Mouse (Mus musculus): ENCODE data around the gene Yipf3. TPM values are rescaled to one million over a fixed set of nuclear protein-coding genes. Genes with fewer than 3 reads are reported as not detected.

Yipf3 gene
- 10 to 100 TPM; 64.6 TPM for total RNA-seq (2021)

GRCm38 (mm10) chr17:46247512-46248188, at the start of gene Yipf3, which contains the start of gene Polr1c:
Gene Yipf3, plus strand, starts transcription at chr17:46248080.
Gene Polr1c, minus strand, starts transcription at chr17:46248054.
- DNase-seq: peak; percentile 96

DNA sequence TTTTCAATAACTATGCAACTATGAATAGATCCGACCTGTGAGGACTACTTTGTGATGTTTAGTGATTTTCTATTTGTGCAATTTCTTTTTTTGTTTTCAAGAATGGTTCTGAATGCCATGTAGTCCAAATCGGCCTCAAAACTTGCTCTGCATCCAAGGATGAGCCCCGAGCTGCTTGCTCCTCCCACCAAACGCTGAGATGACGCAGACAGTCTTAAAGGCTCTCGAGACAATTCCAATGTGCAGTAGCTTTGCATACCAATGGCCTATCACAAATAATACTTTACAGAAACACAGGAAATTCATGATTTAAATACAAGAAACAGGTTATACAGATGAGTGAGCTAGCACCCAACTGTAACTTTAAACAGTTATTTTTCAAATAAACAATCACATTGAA, 46.7 kb upstream of the Yipf3 start:
- DNase-seq: peak; percentile 6

- DNase-seq: peak; percentile 95
Observed at GRCm38 (mm10) chr17:46202421-46203071, 45.3 kb upstream of the Yipf3 start, which contains the start of the genes Polh and Xpo5. Gene Polh, minus strand, starts transcription at chr17:46202645. Gene Xpo5, plus strand, starts transcription at chr17:46202782.

DNA sequence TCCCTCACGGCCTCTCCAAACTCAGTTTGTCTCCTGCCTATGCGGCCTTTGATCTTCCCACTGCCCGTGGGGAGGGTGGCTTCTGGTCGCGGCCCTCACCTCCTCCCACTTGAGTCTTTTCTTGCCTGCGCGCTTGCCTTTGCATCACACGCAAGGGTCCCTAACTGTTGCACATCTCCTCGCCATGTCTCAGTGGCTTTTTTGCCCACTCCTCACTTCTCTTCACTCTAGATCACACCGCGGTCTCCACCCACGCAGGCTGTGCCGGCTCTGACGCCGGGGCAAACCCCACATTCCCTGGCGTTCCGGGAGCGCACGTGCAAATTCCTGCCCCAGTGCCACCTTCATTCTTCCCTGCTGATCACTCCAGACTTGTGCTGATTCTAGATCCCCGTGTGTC, 44.8 kb upstream of the Yipf3 start:
- DNase-seq: peak; percentile 60

- no peak for DNase-seq
Observed at GRCm38 (mm10) chr17:46206676-46207075, 41.2 kb upstream of the Yipf3 start.

DNA sequence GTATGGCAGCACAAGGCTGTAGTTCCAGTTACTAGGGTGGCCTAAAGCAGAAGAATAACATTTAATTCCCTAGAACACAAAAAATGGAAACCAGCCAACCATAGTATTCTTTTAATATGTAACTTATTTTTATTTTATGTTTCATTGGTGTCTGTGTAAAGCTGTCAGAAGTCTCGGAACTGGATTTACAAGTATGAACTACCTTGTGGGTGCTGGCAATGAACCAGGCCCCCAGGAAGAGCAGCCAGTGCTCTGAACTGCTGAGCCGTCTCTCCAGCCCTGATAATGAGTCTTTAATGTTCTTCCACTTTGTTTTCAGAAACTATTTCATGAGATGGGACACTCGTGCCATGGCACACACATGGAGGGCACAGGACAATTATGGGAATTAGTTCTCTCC, 37.3 kb upstream of the Yipf3 start:
- DNase-seq: no peak

DNA sequence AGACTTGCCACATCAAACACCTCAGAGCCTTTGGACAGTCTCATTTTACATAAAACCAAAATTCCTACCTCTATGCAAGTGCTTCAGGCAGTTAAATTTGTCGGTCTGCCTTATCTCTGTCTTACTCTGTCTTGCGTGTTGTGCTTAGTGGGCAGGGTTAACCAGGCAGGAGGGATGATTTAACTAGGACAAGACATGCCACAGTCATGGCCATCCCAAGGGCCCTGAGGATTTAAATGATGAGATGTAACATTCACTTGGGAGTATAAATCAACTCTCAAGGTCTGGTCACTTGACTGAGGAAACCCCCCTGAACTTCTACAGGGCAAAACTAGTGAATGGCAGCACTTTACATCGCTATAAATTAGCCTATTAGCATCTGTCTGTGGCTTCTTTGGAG, 26.3 kb upstream of the Yipf3 start:
- no peak for DNase-seq

DNA sequence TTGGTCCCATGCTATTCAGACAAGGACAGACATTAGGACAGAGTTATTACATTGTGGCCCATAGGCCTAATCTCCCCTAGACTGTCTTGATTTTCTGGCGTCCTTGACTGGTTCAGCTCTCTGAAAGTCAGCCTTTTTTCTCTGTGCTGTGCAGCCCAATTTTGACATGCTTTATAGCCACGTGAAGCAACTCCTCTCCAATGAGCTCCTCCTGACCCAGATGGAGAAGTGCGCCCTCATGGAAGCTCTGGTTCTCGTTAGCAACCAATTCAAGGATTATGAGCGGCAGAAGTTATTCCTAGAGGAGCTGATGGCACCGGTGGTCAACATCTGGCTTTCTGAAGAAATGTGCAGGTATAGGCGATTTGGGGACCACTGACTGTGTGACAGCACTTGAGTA, 20.3 kb upstream of the Yipf3 start:
- DNase-seq: no peak

- DNase-seq: no peak
Observed at GRCm38 (mm10) chr17:46236067-46236466, 11.8 kb upstream of the Yipf3 start.

GRCm38 (mm10) chr17:46237079-46237478, 10.8 kb upstream of the Yipf3 start:
- DNase-seq: no peak

DNA sequence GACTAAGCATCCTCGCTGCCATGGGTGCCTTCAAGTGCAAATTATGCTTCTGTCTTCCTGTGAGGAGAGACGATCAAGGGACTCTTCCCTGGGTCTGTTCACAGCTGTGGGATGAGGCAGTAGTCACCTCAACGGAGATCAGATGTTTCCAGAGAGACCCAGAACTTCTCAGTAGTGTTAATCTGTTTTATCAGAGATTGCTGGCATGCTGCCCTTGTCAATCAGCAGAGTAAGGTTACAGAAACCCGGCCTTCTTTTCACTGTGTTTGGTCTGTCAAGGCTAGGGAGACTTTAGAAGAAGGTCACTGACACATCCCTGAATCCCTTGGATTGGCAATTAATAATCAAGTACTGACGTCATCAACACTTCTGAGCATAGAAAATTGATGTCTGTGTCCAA, 10.4 kb upstream of the Yipf3 start:
- DNase-seq: no peak

GRCm38 (mm10) chr17:46239516-46240114, 8.3 kb upstream of the Yipf3 start:
- no peak for DNase-seq

DNA sequence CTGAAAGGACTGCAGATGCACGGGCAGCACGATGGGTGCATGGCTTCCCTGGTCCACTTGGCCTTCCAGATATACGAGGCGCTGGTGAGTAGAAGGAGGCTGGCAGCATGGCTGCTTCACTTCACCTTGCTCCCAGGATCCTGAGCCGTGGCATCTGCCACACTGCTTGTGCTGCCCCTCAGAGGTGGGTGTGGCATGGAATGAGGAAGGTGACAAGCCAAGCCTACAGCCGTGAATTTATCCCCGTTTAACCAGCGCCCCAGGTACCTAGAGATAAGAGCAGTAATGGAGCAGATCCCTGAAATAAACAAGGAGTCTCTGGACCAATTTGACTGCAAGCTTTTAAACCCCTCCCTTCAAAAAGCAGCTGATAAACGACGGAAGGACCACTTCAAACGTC, 6.4 kb upstream of the Yipf3 start:
- no peak for DNase-seq

GRCm38 (mm10) chr17:46242274-46242673, 5.6 kb upstream of the Yipf3 start:
- DNase-seq: no peak

- no peak for DNase-seq
Observed at GRCm38 (mm10) chr17:46242993-46243392, 4.9 kb upstream of the Yipf3 start.

DNA sequence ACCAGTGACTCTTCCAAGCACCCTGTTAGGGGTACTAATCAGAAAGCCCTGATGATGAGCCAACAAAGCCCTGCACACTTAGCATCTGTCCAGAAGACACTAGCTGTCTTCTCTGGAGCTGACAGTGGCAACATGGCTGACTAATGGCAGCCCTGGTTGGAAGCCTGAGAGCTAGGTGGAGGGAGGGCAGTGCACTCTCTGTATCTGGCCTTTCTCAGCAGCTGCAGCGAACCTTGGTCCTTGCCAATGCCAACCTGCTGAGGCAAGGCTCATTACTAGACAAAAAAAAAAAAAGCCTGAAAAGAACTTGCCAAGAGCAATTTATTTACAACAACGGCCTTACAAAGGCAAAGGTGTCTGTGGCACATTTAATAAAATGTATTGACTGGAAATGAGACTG, 4.3 kb upstream of the Yipf3 start:
- no peak for DNase-seq

DNA sequence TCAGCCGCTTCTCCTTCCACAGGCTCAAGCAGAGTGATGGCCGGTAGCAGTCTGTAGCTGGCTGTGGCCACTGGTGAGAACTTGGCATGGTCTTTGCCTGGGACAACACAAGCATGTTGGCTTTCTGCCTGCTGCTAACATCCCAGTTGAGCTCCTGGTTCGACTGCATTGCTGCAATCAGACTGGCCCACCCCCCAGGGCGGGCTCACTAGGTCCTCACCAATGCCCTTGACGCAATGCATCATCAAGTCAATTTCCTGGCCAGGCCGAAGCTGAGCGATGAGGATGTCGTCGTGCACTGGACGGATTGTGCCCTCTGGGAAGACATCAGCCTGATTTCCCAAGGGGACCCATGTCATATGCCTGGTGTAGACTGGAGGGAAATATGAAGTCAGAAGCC, 3.3 kb upstream of the Yipf3 start:
- DNase-seq: no peak

- DNase-seq: no peak
Observed at GRCm38 (mm10) chr17:46248189-46248522, 276 bp downstream of the Yipf3 start.

GRCm38 (mm10) chr17:46251174-46251573, 3.3 kb downstream of the Yipf3 start:
- DNase-seq: no peak

DNA sequence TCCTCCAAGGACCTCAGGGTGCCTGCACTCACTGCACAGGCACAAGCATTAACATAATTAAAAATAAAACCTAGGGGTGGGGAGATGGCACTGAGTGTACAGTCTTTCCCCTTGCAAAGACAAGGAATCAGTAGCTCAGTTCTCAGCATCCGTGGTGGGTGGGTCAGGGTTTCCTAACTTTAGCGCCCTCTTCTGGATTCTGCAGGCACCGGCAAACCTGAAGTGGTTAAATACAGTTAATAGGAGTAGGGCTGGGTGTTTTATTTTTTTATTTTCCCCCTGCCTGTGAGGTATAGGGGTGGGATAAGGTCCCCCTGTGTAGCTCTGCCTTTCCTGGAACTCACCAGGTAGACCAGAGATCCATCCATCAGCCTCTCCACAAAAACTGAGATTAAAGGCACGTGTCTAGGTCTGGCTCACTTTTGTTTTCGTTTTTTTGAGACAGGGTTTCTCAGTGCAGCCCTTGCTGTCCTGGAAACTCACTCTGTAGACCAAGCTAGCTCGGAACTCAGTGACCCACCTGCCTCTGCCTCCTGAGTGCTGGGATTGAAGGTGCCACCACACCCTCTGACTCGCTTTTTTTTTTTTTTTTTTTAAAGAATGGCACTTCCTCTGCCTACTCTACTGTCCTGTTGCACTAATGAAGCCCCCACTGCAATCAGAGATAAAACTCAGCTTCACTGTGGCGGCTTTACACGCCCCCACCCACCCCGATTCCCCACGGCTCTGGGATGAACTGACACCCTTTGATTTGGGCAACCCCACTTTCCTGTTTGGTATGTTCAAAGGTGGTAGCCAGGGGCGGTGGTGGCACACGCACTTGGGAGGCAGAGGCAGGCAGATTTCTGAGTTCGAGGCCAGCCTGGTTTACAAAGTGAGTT, 4.9 kb downstream of the Yipf3 start:
- DNase-seq: peak; percentile 62

GRCm38 (mm10) chr17:46253452-46254084, 5.7 kb downstream of the Yipf3 start, which contains the start of gene Lrrc73:
Gene Lrrc73, plus strand, starts transcription at chr17:46253531.
- peak; percentile 92 for DNase-seq

- no peak for DNase-seq
Observed at GRCm38 (mm10) chr17:46254106-46254505, 6.2 kb downstream of the Yipf3 start.
